Mouse (Mus musculus) embryonic fibroblast, embryonic 13.5 days (primary cell): ENCODE measurements at regions not wholly inside any gene's neighbourhood (a gene's known extent, or its start where the extent isn't known, plus 50 kb on each side); places are given as distances from the start of the nearest gene placed in this dataset.

Source experiments
- CTCF ChIP-seq: IDR thresholded peaks from 2 replicates; pipeline ENCODE4 v1.5.1; 2011; ENCODE audit warnings: mild to moderate bottlenecking, control low read depth, low read length, moderate library complexity, borderline replicate concordance; ENCODE audit not compliant: insufficient read depth
- POLR2A ChIP-seq: IDR thresholded peaks from 2 replicates; pipeline ENCODE4 v1.6.1; 2011; ENCODE audit warnings: low read depth, mild to moderate bottlenecking, control low read depth, low read length, moderate library complexity

DNA sequence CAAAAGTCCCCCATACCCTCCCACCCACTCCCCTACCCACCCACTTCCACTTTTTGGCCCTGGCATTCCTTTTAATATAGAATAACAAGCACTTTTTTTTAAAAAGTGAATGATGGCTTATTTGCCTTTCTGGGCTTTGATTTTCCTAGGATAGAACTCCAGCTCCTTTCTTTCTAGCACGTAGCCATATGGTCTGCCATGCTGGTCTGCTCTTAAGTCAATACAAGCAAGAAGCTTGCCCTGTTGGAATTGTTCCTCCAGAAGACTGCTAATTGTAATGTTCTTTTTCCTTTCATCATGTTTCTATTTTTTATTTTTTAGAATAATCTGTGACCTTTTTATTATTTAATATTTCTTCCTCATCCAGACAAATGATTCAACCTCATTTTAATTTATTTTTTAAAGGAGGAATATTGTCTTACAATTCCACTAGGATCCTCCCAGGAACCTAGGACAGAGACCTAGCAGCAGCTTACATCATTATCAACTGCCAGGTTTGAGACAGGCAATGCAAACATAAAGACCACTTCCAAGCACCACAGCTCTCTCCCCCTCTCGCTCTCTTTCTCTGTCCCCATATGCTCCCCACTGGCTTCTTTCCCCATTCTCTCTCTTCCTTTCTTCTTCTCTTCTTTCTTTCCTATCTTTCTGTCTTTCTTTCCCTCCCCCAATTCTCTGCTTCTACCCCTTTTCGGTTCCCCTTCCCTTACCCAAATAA, 558.9 kb downstream of the Otol1 start:
- TF ChIP-seq CTCF (no peak), POLR2A (no peak)
